Mouse (Mus musculus): ENCODE results near the gene Gm6685.
"Not testable (repeated sequence)": the region's sequence is repeated elsewhere in the genome, so short reads cannot be mapped to it uniquely, and the experiment has no call there.

Gene Gm6685

DNA sequence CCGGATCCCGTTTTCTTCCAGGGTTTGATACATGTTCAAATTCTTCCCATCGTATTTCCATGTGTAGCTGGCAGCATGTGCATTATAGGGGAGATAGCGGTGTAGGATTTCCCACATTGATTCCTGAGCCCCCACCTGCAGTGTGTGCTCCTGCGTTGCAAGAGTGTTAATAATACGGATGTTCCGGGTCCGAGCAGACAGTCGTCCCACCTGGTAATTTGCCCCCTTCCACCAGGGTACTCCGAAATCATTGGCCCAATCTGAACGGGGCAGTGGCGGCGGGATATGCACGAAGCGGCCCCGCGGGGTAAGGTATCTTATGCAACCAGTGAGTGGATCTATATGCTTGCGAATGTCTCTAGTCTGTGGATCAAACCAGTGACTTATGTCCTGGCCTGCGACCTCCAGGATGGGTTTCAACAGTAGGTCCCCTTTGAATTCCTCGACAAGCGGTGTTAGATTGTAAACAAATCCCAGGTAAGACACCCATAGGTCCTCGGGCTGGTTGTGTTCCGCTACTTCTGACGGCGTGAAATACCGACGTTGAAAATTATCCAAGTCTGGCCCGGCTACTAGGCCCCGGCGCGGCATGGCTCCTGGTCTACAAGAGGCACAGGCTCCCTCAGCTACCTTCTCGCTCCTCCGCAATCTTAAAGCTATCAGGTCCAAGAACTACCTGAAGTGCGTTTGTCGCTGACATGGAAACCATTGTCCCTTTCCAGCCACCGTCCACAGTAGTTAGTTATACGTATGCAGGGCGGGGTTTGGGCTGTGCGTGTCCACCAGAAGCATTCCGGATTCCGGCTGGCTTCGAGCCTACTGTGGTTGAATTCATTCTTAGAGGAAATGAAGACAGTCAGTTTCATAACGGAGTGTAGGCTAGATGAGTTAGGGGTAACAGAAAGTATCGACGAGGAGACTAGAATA is at the start of gene Gm6685:
Gm6685 (minus strand) TSS at position 644 of the 927 bp plus-strand sequence.
- DNase-seq (ENCODE audit: low read depth): not testable (repeated sequence)

- no peak for DNase-seq (ENCODE audit: low read depth)
Measured at GRCm38 (mm10) chr11:28375891-28376290, 36.2 kb upstream of the Gm6685 start.

DNA sequence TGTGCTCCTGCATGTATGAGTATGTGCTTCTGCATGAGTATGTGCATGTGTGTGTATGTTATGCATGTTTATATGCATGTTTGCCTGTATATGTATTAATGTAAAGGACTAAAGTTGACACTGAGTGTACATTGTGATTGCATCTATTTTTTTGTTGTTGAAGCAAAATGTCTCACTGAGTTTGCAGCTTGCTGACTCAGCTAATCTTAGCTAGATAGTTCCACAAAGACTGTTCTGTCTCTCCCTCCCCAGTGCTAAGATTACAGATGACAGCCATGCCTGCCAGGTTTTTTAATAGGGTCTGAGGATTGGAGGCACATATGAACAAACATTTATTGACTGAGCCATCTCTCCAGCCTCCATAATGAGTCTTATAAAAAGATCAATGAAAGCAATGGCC is 35.0 kb upstream of the Gm6685 start:
- DNase-seq (ENCODE audit: low read depth): no peak

DNA sequence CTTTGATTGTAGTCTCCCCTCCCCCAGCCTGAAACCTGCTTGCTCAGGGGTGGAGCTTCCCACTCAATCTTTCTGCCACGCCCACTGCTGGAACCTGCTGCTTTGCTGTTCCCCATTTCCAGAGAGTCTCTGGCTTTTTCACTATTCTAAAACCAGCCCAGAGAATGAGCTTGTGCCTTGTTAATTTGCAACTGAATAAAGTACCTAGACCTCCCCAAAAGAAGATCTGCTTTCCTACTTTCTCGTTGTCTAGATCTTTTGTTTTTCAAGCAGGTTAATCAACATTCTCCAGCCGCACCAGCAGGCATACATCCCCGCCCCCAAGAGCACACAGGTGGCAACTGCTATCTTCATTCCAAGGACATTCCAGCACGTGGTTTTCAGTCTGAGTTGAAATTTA is 31.7 kb upstream of the Gm6685 start:
- DNase-seq (ENCODE audit: low read depth): not testable (repeated sequence)

DNA sequence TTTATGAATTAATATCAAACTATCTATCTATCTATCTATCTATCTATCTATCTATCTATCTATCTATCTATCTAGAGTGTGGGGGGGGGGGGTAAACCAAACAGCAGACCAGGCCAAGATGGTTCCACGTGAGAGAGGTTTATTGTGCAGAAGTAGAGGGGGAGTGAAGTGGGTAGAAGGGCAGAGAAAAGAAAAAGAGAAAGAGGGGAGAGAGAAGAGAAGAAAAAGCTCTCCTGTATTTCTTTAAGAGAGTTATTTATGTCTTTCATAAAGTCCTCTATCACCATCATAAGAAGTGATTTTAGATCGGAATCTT is 26.2 kb upstream of the Gm6685 start:
- no peak for DNase-seq (ENCODE audit: low read depth)

DNA sequence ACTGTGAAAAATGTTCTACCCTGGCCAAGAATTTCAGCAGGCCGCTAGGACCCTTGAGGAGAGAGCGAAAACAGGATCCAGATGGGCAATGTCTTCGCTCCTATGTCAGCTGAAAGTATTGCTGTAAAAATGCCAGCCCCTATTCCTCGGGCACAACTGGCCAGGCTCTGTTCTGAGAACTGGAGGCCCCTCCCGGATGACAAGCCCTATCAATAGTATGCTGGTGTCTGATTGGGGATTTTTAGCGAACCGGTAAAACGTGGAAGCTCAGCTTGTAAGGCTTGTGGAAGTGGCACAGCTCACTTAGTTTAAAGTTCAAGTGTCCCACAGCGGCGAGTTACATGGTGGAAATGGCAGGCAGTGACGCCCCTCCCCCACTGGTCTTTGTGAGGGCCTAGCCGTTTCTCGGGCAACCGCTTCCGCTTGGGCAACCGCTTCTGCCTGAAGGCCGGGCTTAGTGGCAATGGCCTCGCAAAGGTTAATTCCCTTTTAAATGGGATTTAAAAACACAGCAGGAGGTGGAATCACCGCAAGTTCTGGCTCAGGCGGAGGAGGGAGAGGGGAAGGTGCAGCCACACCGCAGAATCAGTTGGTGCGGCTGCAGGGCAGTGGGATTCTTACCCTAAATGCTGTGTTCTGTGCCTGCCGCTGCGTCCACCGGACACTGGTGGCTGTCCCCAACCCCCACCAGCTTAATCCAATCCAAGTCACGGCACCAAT is 25.7 kb upstream of the Gm6685 start:
- DNase-seq (ENCODE audit: low read depth): no peak

- DNase-seq (ENCODE audit: low read depth): peak; percentile 1
Measured at GRCm38 (mm10) chr11:28343465-28343864, 3.8 kb upstream of the Gm6685 start.

DNA sequence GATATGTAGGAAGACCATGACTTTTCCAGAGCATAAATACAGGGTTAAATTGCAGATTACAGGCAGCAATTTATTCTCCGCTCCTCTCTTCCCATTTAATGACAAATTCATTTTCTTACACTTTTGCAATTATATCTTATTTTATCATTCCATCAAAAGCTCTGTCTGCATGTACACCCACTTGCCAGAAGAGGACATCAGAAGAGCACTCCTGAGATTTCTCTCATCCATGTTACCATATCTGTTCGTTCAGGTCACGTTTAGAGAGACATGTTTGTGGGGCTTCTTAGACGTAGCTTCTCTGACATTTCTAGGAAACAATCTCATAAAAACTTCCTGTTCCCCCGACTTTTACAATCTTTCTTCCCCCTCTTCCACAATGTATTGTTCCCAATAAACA is 2.2 kb upstream of the Gm6685 start:
- DNase-seq (ENCODE audit: low read depth): no peak

- no peak for DNase-seq (ENCODE audit: low read depth)
Measured at GRCm38 (mm10) chr11:28327878-28328277, 11.8 kb downstream of the Gm6685 start.

DNA sequence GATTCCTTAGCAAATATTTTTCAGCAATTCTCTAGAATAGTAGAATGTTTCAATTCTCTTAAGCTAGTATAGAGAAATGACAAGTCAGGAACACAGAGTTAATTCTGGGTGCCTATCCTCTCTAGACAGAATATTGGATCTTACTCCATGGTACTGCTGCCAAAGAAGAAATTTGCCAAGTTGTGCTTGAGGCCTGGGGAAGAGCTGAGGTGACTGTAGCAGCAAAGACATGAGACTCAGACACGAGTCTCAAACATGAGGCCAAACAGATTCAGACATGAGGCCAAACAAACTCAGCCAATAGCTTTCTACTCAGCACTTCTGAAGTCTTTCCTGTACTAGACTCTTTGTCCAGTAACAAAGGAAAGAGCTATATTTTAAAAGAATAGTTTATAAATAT is 26.3 kb downstream of the Gm6685 start:
- no peak for DNase-seq (ENCODE audit: low read depth)

- no peak for DNase-seq (ENCODE audit: low read depth)
Measured at GRCm38 (mm10) chr11:28307723-28308122, 31.9 kb downstream of the Gm6685 start.

DNA sequence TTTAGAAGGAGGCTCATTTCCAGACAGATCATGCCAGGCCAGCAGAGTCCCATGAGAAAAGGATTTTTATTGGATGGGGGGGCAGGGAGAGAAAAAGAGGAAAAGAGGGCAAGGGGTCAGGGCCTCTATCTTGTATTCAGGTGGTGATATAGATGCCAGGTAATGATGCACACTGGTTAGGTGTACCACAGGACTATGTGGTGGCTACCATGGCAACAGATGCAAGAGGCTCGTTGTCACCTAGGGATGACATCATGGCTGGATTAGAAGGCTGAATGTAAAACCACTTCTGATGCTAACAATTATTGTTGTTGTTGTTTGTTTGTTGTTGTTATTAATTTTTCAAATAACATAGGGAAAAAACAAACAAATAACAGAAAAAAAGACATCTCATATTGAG is 49.2 kb downstream of the Gm6685 start:
- no peak for DNase-seq (ENCODE audit: low read depth)
